Mouse (Mus musculus) megakaryocyte, embryonic 14.5 days (primary cell): ENCODE data around the gene Rptor.

Experiments
- FLI1 ChIP-seq: IDR thresholded peaks from 2 replicates; pipeline ENCODE4 v1.6.1; 2012; ENCODE audit warnings: low read length, inconsistent platforms, mixed read lengths
- GATA1 ChIP-seq: IDR thresholded peaks from 3 replicates; pipeline ENCODE4 v1.6.1; 2012; ENCODE audit warnings: mixed read lengths, low read length, inconsistent platforms, borderline replicate concordance

DNA sequence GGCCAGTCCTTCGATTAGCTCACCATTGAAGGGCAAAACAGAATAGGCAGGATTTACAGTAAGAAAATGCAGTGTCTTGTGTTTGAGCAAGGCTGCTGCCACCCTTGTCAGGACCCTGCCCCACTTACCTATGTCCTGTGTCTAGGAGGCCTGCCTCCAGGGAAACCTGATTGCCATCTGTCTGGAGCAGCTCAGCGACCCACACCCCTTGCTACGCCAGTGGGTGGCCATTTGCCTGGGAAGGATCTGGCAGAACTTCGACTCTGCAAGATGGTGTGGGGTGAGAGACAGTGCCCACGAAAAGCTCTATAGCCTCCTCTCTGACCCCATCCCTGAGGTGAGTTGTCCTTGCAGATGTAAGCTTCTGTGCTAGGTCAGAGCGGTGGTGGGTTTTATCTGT, 243.9 kb downstream of the Rptor start:
- TF ChIP-seq FLI1 (no peak), GATA1 (no peak)
